Mouse (Mus musculus) E14TG2a.4 (cell line): ENCODE data around the gene Slc7a11.

Experiments
- CTCF ChIP-seq: conservative IDR thresholded peaks from 2 replicates; pipeline ENCODE4 v1.5.1; 2014; ENCODE audit warnings: low read length
- NANOG ChIP-seq: IDR thresholded peaks from 2 replicates; pipeline ENCODE4 v1.6.1; 2014; ENCODE audit warnings: borderline replicate concordance, low read length, mixed read lengths
- POU5F1 ChIP-seq: IDR thresholded peaks from 2 replicates; pipeline ENCODE4 v1.6.1; 2014; ENCODE audit warnings: low read length, borderline replicate concordance

GRCm38 (mm10) chr3:49886220-49886945, 557.0 kb downstream of the Slc7a11 start:
- no peak for TF ChIP-seq CTCF
- no peak for TF ChIP-seq POU5F1
- TF ChIP-seq NANOG = no peak
